Mouse (Mus musculus): ENCODE measurements at regions not wholly inside any gene's neighbourhood (a gene's known extent, or its start where the extent isn't known, plus 50 kb on each side); places are given as distances from the start of the nearest gene placed in this dataset.

GRCm38 (mm10) chr10:29921658-29922057, 278.7 kb downstream of the Cenpw start:
- no peak for ATAC-seq (ENCODE audit: poor library complexity, severe bottlenecking)

- no peak for ATAC-seq (ENCODE audit: poor library complexity, severe bottlenecking)
Observed at GRCm38 (mm10) chr10:29897780-29898363, 302.5 kb downstream of the Cenpw start.

DNA sequence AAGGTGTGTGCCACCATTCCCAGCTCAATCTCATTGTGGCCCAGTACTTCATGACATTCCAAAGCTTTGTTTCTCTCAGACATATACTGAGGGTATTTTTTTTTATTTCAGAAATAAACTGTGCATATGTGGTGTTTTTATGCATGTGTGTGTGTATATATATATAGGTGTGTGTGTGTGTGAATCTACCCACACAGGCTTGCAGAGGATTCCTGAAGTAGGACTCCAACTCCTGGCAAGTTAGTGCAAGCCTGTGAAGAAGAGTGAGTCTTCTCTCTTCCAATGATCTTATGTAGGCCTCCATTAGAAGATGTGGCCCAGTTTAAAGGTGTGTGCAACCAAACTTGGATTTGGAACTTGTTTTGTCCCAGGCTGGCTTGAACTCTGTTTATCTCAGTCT, 328.9 kb upstream of the Rspo3 start:
- no peak for ATAC-seq (ENCODE audit: poor library complexity, severe bottlenecking)

- ATAC-seq (ENCODE audit: poor library complexity, severe bottlenecking) = no peak
Observed at GRCm38 (mm10) chr10:29855749-29856313, 320.2 kb upstream of the Rspo3 start.

GRCm38 (mm10) chr10:29852516-29852915, 316.8 kb upstream of the Rspo3 start:
- no peak for ATAC-seq (ENCODE audit: poor library complexity, severe bottlenecking)

- no peak for ATAC-seq (ENCODE audit: poor library complexity, severe bottlenecking)
Observed at GRCm38 (mm10) chr10:29824939-29825658, 289.4 kb upstream of the Rspo3 start.

GRCm38 (mm10) chr10:29824413-29824812, 288.7 kb upstream of the Rspo3 start:
- ATAC-seq (ENCODE audit: poor library complexity, severe bottlenecking) = no peak

GRCm38 (mm10) chr10:29823177-29823576, 287.5 kb upstream of the Rspo3 start:
- no peak for ATAC-seq (ENCODE audit: poor library complexity, severe bottlenecking)

- 0 out of 2 replicates have a peak, but pooled peaks have one; percentile 27 for ATAC-seq (ENCODE audit: poor library complexity, severe bottlenecking)
Observed at GRCm38 (mm10) chr10:29803915-29804545, 268.4 kb upstream of the Rspo3 start.

GRCm38 (mm10) chr10:29802637-29803036, 267.0 kb upstream of the Rspo3 start:
- ATAC-seq (ENCODE audit: poor library complexity, severe bottlenecking) = no peak

- no peak for ATAC-seq (ENCODE audit: poor library complexity, severe bottlenecking)
Observed at GRCm38 (mm10) chr10:29794663-29795062, 259.0 kb upstream of the Rspo3 start.

DNA sequence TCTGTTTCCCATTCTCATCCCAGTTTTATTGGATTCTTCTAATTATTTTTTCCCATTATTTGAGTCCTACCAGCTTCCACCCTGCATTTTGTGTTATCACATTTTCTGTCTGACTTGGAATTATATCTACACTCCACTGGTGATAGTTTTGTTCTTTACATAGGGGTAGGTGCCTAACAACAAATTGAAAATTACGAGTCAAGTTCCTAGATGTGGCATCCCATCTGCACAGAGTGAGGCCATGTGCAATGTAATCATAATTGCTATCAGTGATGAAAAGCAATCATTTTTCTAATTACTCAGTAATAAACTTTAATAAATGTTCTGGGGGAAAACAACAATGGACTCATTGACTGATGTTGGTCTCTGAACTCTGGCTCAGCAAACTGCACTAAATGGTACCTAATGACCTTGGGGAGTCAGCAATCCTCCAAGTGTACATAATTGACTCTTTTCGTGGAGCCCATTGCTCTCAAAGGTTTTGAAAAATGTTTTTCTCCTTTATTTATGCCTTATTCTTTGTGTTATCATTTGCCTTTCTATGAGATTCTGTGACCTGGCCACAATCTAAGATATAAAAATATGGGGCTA, 250.6 kb upstream of the Rspo3 start:
- no peak for ATAC-seq (ENCODE audit: poor library complexity, severe bottlenecking)

- no peak for ATAC-seq (ENCODE audit: poor library complexity, severe bottlenecking)
Observed at GRCm38 (mm10) chr10:29736677-29737076, 201.0 kb upstream of the Rspo3 start.

DNA sequence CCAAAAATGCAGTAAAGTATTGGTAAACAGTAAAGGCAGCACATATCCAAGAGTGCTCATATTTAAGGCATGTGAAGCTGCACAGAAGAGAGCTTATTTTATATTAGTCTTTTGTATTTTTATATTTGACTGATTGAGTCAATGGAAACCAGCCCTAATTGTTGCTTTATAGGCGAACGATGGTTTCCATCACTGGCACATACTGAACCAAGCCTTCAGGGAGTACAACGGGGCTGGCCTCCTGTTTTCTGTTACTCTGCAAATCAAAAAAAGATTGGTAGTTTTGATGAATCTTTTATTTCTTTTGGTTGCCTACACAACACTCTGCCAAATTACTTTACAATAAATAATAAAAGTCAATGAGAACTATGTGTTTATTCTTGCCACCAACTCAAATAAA, 189.7 kb upstream of the Rspo3 start:
- ATAC-seq (ENCODE audit: poor library complexity, severe bottlenecking) = no peak

- no peak for ATAC-seq (ENCODE audit: poor library complexity, severe bottlenecking)
Observed at GRCm38 (mm10) chr10:29710967-29711366, 175.3 kb upstream of the Rspo3 start.

- ATAC-seq (ENCODE audit: poor library complexity, severe bottlenecking) = no peak
Observed at GRCm38 (mm10) chr10:29708653-29709052, 173.0 kb upstream of the Rspo3 start.

GRCm38 (mm10) chr10:29693009-29693935, 157.6 kb upstream of the Rspo3 start:
- peak; percentile 45 for ATAC-seq (ENCODE audit: poor library complexity, severe bottlenecking)

DNA sequence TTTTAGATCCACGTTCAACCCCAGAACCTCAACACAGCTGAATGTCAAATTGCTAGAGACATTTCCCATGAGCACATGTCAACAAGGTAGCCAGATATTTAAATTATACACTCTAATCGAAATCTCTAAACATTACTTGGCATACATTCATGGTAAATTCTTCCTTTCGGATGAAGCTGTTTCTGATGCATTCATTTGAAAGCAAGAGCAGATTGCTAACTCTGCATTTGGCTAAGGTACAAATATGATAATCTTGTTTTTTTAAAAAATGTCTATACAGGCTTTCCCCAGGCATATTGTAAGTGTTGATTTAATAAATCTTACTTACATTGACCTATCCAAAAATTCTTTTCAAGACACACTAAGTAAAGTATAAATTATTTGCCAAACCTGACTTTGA, 153.9 kb upstream of the Rspo3 start:
- no peak for ATAC-seq (ENCODE audit: poor library complexity, severe bottlenecking)

GRCm38 (mm10) chr10:29686982-29687381, 151.3 kb upstream of the Rspo3 start:
- ATAC-seq (ENCODE audit: poor library complexity, severe bottlenecking) = no peak

DNA sequence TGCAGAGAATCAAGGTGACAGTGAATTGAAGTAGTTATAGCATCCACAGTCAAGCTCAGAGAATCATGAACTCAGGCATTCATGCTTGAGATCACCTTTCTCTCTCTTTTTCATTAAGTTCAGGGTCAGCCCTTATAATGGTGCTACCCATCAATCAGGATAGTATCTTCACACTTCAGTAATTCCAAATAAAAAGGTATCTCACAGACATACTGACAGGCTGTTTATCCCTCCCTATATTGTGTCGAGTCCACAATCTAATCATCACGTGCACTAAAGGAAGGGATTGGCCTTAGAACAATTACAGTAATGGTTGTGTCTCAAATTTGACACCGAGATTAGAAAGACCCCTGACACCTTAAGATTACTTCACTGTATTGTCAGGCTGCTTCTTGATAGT, 138.7 kb upstream of the Rspo3 start:
- ATAC-seq (ENCODE audit: poor library complexity, severe bottlenecking) = no peak

Data from megakaryocyte, adult 5-6 weeks (primary cell).